Mouse (Mus musculus): ENCODE results near the gene Rab6b.

DNA sequence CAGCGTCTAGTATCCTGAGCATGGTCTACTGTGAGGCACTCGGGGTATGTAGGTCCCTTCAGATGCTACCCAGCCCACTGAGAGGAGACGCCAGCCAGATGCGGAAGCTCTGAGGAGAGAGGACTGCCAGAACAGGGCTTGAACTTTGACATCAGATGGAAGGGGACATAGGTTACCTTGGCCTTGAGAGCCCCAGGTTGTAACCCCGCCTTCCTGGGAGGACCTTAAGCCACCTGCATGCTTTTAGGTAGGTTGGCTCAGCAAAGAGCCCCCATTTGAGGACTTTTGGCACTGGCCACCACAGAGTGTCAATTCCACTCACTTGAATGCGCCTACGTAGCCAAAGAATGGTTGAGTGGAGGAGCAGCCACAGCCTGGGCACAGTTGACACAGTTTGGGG is 113.1 kb downstream of the Rab6b start:
- TF ChIP-seq CTCF (IDR thresholded peaks at IDR 0.05; ENCODE audit: low read depth) (no peak), EP300 (IDR thresholded peaks at IDR 0.05; ENCODE audit: low read depth) (no peak)
